ENCODE assay signal across 8 mouse cellular contexts in genomic region chr10:78412319-78413151, GRCm38 (mm10). TPM values are rescaled to one million over a fixed set of nuclear protein-coding genes. Genes with fewer than 3 reads are reported as not detected.
DNase-seq lines count a peak whose midpoint lies in the region; ATAC-seq and TF ChIP-seq lines count a peak whose summit lies in the region.

Rrp1 (minus strand) TSS chr10:78413043.

- H3K4me3 ChIP-seq in MEL (ENCODE audit: control insufficient read depth in 1 of 2, insufficient read depth in 1 of 2, low read depth in 2 of 2, low read length in 2 of 2): peak within 1 kb of the TSS; percentile 89 to 90
- H3K4me3 ChIP-seq in cerebellum, adult 2 months (replicated peaks; ENCODE audit: insufficient read depth, low read depth, low read length): peak within 1 kb of the TSS; percentile 69
- H3K4me3 ChIP-seq in forebrain, postnatal 0 days (ENCODE audit: low read depth, low read length): peak within 1 kb of the TSS; percentile 92
- H3K4me3 ChIP-seq in lung, embryonic 15.5 days: peak within 1 kb of the TSS; percentile 97

- H3K4me2 ChIP-seq in forebrain, postnatal 0 days (ENCODE audit: low read depth): peak within 1 kb of the TSS; percentile 72
- H3K4me2 ChIP-seq in lung, embryonic 15.5 days: peak within 1 kb of the TSS; percentile 86

- peak in 1 of 2 experiments; percentile 38; a peak in 2 of 4 replicates for TF ChIP-seq EP300 in MEL (IDR thresholded peaks at IDR 0.05; ENCODE audit: low read depth in 1 of 2, low read length in 2 of 2)

- H3K9ac ChIP-seq in MEL (ENCODE audit: control insufficient read depth, low read depth, low read length, poor library complexity, severe bottlenecking): peak within 1 kb of the TSS; percentile 81
- peak within 1 kb of the TSS; percentile 92 for H3K9ac ChIP-seq in forebrain, postnatal 0 days
- H3K9ac ChIP-seq in lung, embryonic 15.5 days: peak within 1 kb of the TSS; percentile 84

- TF ChIP-seq POLR2A in MEL (IDR thresholded peaks at IDR 0.05; ENCODE audit: control insufficient read depth in 1 of 2, insufficient read depth in 1 of 2, low read depth in 1 of 2, low read length in 2 of 2, poor library complexity in 1 of 2): peak; percentile 62 to 88; a peak in 2 of 4 replicates
- peak; percentile 84; the same call in 1 of the 2 replicates for TF ChIP-seq POLR2A in cerebellum, adult 2 months (IDR thresholded peaks at IDR 0.05; ENCODE audit: borderline replicate concordance, insufficient read depth, low read length)

- peak within 1 kb of the TSS; percentile 37 for H3K27ac ChIP-seq in MEL (ENCODE audit: control insufficient read depth, low read depth, low read length)
- peak within 1 kb of the TSS; percentile 71 for H3K27ac ChIP-seq in cerebellum, adult 2 months (ENCODE audit: insufficient read depth, low read length)
- peak within 1 kb of the TSS; percentile 89 for H3K27ac ChIP-seq in forebrain, postnatal 0 days (ENCODE audit: low read depth, low read length)
- peak within 1 kb of the TSS; percentile 88 for H3K27ac ChIP-seq in lung, embryonic 15.5 days

- H3K9me3 ChIP-seq in MEL (replicated peaks; ENCODE audit: insufficient read depth, low read length): no peaks in the 10 kb centered on the region
- H3K9me3 ChIP-seq in forebrain, postnatal 0 days (ENCODE audit: low read length): no peaks in the 10 kb centered on the region
- no peaks in the 10 kb centered on the region for H3K9me3 ChIP-seq in lung, embryonic 15.5 days

- TF ChIP-seq CTCF in MEL (IDR thresholded peaks at IDR 0.05 in 2 of 3, conservative IDR thresholded peaks at IDR 0.05 in 1 of 3; ENCODE audit: control insufficient read depth in 1 of 3, insufficient read depth in 1 of 3, low read depth in 2 of 3, low read length in 3 of 3, poor library complexity in 1 of 3, severe bottlenecking in 1 of 3): peak; percentile 92 to 100 (median 97)
- peak; percentile 100 for TF ChIP-seq CTCF in cerebellum, adult 2 months (IDR thresholded peaks at IDR 0.05; ENCODE audit: borderline replicate concordance, insufficient read depth, low read depth, low read length)
- peak; percentile 100 for TF ChIP-seq CTCF in forebrain, postnatal 0 days (IDR thresholded peaks at IDR 0.05; ENCODE audit: low read depth)

- TF ChIP-seq RAD21 in MEL (IDR thresholded peaks at IDR 0.05; ENCODE audit: low read depth, low read length): peak; percentile 54

- under 1% methylated on average over 70 of the region's 70 CpGs for WGBS in cerebellum, adult 2 months
- under 1% methylated on average over 70 of the region's 70 CpGs for WGBS in forebrain, postnatal 0 days
- under 1% methylated on average over 70 of the region's 70 CpGs for WGBS in lung, embryonic 15.5 days

- H3K79me2 ChIP-seq in MEL (ENCODE audit: control insufficient read depth, insufficient read depth, low read length, poor library complexity): peaks cover 25% of the 10 kb centered on the region

- peaks cover 3 to 6% of the 10 kb centered on the region in 2 experiments; a peak in 3 of 4 replicates for H3K36me3 ChIP-seq in MEL (ENCODE audit: control insufficient read depth in 1 of 2, insufficient read depth in 2 of 2, low read length in 2 of 2)
- H3K36me3 ChIP-seq in forebrain, postnatal 0 days (ENCODE audit: insufficient read depth): peaks cover 30% of the 10 kb centered on the region
- peaks cover 33% of the 10 kb centered on the region for H3K36me3 ChIP-seq in lung, embryonic 15.5 days

- ATAC-seq in forebrain, postnatal 0 days: peak; percentile 97
- peak; percentile 94 for ATAC-seq in lung, embryonic 15.5 days (ENCODE audit: borderline replicate concordance, extremely low read depth, low FRiP score, low TSS enrichment)

- peaks cover 0 to 2% of the 10 kb centered on the region in 2 experiments; a peak in 2 of 4 replicates for H3K4me1 ChIP-seq in MEL (ENCODE audit: control insufficient read depth in 1 of 2, insufficient read depth in 2 of 2, low read length in 2 of 2)
- H3K4me1 ChIP-seq in cerebellum, adult 2 months (ENCODE audit: control insufficient read depth, insufficient read depth, low read length): peaks cover 18% of the 10 kb centered on the region
- H3K4me1 ChIP-seq in forebrain, postnatal 0 days (ENCODE audit: insufficient read depth): peaks cover 7% of the 10 kb centered on the region; the same call in 1 of the 2 replicates
- H3K4me1 ChIP-seq in lung, embryonic 15.5 days: peaks cover 18% of the 10 kb centered on the region

- H3K27me3 ChIP-seq in MEL (ENCODE audit: control insufficient read depth in 1 of 2, insufficient read depth in 2 of 2, low read length in 2 of 2): no peaks in the 10 kb centered on the region
- no peaks in the 10 kb centered on the region for H3K27me3 ChIP-seq in cerebellum, adult 2 months (ENCODE audit: control insufficient read depth, insufficient read depth, low read length)
- H3K27me3 ChIP-seq in forebrain, postnatal 0 days (ENCODE audit: insufficient read depth, low read length): no peaks in the 10 kb centered on the region
- H3K27me3 ChIP-seq in lung, embryonic 15.5 days: no peaks in the 10 kb centered on the region

- DNase-seq in MEL (ENCODE audit: low read depth, low spot score): peak; percentile 98
- DNase-seq in cerebellum, adult 2 months: peak; percentile 98 to 99
- DNase-seq in forebrain, postnatal 0 days: peak; percentile 99
- DNase-seq in heart, postnatal 4 days: peak; percentile 95
- DNase-seq in layer of hippocampus, adult 8-10 months (ENCODE audit: low spot score in 2 of 2): peak; percentile 95 to 98
- DNase-seq in ovary, adult 18-20 months (ENCODE audit: low spot score): peak; percentile 79
- peak; percentile 98 for DNase-seq in thymus, postnatal 0 days (ENCODE audit: low spot score)

TF ChIP-seq in MEL, 35 proteins besides CTCF, POLR2A, EP300 and RAD21 (continues in another document):
- peak; percentile 65 for TF ChIP-seq ZC3H11A (IDR thresholded peaks at IDR 0.05; ENCODE audit: low read depth, low read length)
- peak; percentile 89 for TF ChIP-seq ELF1 (IDR thresholded peaks at IDR 0.05; ENCODE audit: low read depth, low read length)
- peak; percentile 99 for TF ChIP-seq SIN3A (IDR thresholded peaks at IDR 0.05; ENCODE audit: low read length)
- peak; percentile 94 for TF ChIP-seq GABPA (IDR thresholded peaks at IDR 0.05; ENCODE audit: low read depth, low read length)
- TF ChIP-seq CHD2 (IDR thresholded peaks at IDR 0.05; ENCODE audit: low read length): no peak
- peak; percentile 89 for TF ChIP-seq POLR2AphosphoS2 (IDR thresholded peaks at IDR 0.05; ENCODE audit: low read length)
- peak; percentile 22; the same call in 1 of the 2 replicates for TF ChIP-seq NRF1 (IDR thresholded peaks at IDR 0.05; ENCODE audit: insufficient read depth, low read depth, low read length, poor library complexity, severe bottlenecking)
- TF ChIP-seq KAT2A (conservative IDR thresholded peaks at IDR 0.05; ENCODE audit: low read depth, low read length): peak; percentile 77
- no peak for TF ChIP-seq GATA1 (IDR thresholded peaks at IDR 0.05; ENCODE audit: low read depth, low read length)
- TF ChIP-seq TBP (IDR thresholded peaks at IDR 0.05; ENCODE audit: low read depth, low read length): peak; percentile 69
- TF ChIP-seq ZMIZ1 (IDR thresholded peaks at IDR 0.05; ENCODE audit: low read depth, low read length): peak; percentile 86
- TF ChIP-seq USF2 (IDR thresholded peaks at IDR 0.05; ENCODE audit: borderline replicate concordance in 1 of 2, insufficient read depth in 1 of 2, low read depth in 1 of 2, low read length in 2 of 2): no peak
- peak; percentile 61 for TF ChIP-seq SMC3 (IDR thresholded peaks at IDR 0.05; ENCODE audit: low read depth, low read length)
- TF ChIP-seq TAL1 (IDR thresholded peaks at IDR 0.05; ENCODE audit: low read length): no peak
- no peak for TF ChIP-seq ZKSCAN1 (IDR thresholded peaks at IDR 0.05; ENCODE audit: low read depth, low read length)
- TF ChIP-seq JUND (IDR thresholded peaks at IDR 0.05; ENCODE audit: low read depth, low read length): 0 out of 2 replicates have a peak, but pooled peaks have one; percentile 51
- no peak for TF ChIP-seq RCOR1 (IDR thresholded peaks at IDR 0.05; ENCODE audit: low read depth, low read length)
- peak; percentile 49; the same call in 1 of the 2 replicates for TF ChIP-seq BHLHE40 (IDR thresholded peaks at IDR 0.05; ENCODE audit: borderline replicate concordance, low read depth, low read length)
- no peak for TF ChIP-seq UBTF (IDR thresholded peaks at IDR 0.05; ENCODE audit: borderline replicate concordance, insufficient read depth, low read depth, low read length)
- TF ChIP-seq ETS1 (IDR thresholded peaks at IDR 0.05; ENCODE audit: low read depth, low read length): peak; percentile 89
- TF ChIP-seq MXI1 (IDR thresholded peaks at IDR 0.05; ENCODE audit: low read depth, low read length): peak; percentile 98
- TF ChIP-seq USF1 (IDR thresholded peaks at IDR 0.05; ENCODE audit: low read depth, low read length): peak; percentile 52; the same call in 1 of the 2 replicates
- no peak for TF ChIP-seq MEF2A (IDR thresholded peaks at IDR 0.05; ENCODE audit: extremely low read depth, insufficient replicate concordance, low read depth, low read length, poor library complexity, severe bottlenecking)
- no peak for TF ChIP-seq CHD1 (IDR thresholded peaks at IDR 0.05; ENCODE audit: low read depth, low read length)
- peak; percentile 89 for TF ChIP-seq MYC (IDR thresholded peaks at IDR 0.05; ENCODE audit: low read depth, low read length)
- TF ChIP-seq POLR2AphosphoS5 (IDR thresholded peaks at IDR 0.05; ENCODE audit: borderline replicate concordance, low read depth, low read length): no peak
- TF ChIP-seq NELFE (IDR thresholded peaks at IDR 0.05; ENCODE audit: low read depth, low read length): peak; percentile 90
- peak; percentile 58; the same call in 1 of the 2 replicates for TF ChIP-seq E2F4 (IDR thresholded peaks at IDR 0.05; ENCODE audit: borderline replicate concordance, low read depth, low read length)
- TF ChIP-seq MAZ (IDR thresholded peaks at IDR 0.05; ENCODE audit: low read depth, low read length): peak; percentile 73; the same call in 1 of the 2 replicates
- peak; percentile 96 for TF ChIP-seq HCFC1 (IDR thresholded peaks at IDR 0.05; ENCODE audit: low read depth, low read length)

RNA-seq across cellular contexts. Expression of gene Rrp1, which starts in this region (rescaled TPM):
- 241 and 273 TPM in 2 replicates for total RNA-seq in MEL (2012; rRNA removed)
- polyA plus RNA-seq in MEL (2012; ENCODE audit: insufficient read depth in 1 of 2, insufficient read length in 2 of 2, low read depth in 1 of 2, low replicate concordance in 2 of 2, missing spikeins in 1 of 2): 100 to 1,000 TPM in 1 of 2 experiments, not detected in 1; 417 TPM
- 596 and 620 TPM in 2 replicates for polyA plus RNA-seq in cerebellum, adult 2 months (2012; rRNA removed)
- 256 TPM in 2 replicates for total RNA-seq in forebrain, postnatal 0 days (2014; rRNA removed)
- 401 and 455 TPM in 2 replicates for polyA plus RNA-seq in forebrain, postnatal 0 days (2015; fragmentation: Nextera tagmentation; extraction: Ambion mirVana)
- total RNA-seq in heart, postnatal 4 days (2021): 100 to 1,000 TPM; 132 to 138 TPM
- 100 to 1,000 TPM; 323 to 359 (median 334) TPM for total RNA-seq in layer of hippocampus, adult 8-10 months (2022)
- polyA plus RNA-seq in lung, embryonic 15.5 days (2015; fragmentation: Nextera tagmentation; extraction: Ambion mirVana): 278 and 284 TPM in 2 replicates
- polyA plus RNA-seq in thymus, postnatal 0 days (2015; fragmentation: Nextera tagmentation; extraction: Ambion mirVana): 373 and 391 TPM in 2 replicates

Comparison
In these comparisons a context has a peak if more than half of its experiments do, and no peak if none do; other contexts are left out.
1. Peak in every context shown above with its lines: DNase-seq, ATAC-seq, H3K4me3 ChIP-seq and H3K27ac ChIP-seq.
2. H3K27ac ChIP-seq: peak in every context shown above with its lines; median percentile 89 in forebrain, postnatal 0 days; 88 in lung, embryonic 15.5 days; 71 in cerebellum, adult 2 months; 37 in MEL.